Mouse (Mus musculus): ENCODE measurements at regions not wholly inside any gene's neighbourhood (a gene's known extent, or its start where the extent isn't known, plus 50 kb on each side); places are given as distances from the start of the nearest gene placed in this dataset.

DNA sequence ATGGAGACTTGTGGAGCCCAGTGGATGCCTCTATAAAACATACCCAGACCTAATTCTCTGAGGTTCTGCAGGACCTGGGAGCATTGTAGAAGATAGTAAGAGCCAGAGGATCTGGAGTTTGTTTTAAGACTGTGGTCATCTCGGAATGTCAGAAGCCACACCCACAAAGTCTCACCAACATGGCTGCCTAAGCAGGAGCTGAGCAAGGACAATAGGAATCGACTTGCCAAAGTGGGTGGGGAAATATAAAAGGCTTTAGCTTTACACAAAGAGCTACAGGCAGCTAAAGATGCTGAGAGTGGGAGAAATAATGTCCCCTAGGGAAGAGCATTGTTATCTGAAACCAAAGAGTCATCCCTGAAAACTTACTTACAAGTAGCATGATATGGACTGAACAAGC lies 364.7 kb upstream of the Pik3r1 start:
- TF ChIP-seq POLR2A (IDR thresholded peaks at IDR 0.05; ENCODE audit: extremely low read depth, insufficient read depth, low read length) (no peak), CTCF (IDR thresholded peaks at IDR 0.05; ENCODE audit: low read depth, low read length) (no peak)

All from liver, adult 2 months (tissue).